Mouse (Mus musculus): ENCODE results near the gene Ntm.

The Ntm gene

DNA sequence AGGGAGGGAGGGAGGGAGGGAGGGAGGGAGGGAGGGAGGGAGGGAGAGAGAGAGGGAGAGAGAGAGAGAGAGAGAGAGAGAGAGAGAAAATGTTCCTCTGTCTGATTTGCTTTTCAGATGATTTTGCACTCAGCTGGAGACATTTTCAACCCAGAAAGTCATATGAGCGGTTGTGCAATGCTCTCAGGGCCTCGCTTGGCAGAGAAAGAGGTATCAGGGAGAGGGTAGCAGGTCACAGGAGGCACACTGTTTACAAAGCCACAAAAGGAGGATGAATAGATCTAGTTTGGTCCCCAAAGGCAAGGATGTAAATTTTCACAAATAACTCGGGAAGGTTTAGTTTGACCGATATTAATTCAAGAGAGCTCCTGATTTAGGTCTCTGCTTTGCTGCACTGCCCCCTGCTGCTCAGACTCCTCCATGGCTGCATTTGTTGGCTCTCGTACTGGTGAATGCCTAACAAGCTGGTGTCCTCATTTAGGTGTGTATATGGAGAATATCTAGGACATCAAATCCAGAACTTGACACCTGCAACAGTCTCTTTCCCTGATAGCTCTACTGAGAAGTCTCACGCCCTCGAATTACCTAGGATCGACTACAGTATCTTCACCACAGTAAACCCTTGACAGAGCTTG is 377.1 kb downstream of the Ntm start:
- DNase-seq (ENCODE audit: low spot score) = peak; percentile 3

DNA sequence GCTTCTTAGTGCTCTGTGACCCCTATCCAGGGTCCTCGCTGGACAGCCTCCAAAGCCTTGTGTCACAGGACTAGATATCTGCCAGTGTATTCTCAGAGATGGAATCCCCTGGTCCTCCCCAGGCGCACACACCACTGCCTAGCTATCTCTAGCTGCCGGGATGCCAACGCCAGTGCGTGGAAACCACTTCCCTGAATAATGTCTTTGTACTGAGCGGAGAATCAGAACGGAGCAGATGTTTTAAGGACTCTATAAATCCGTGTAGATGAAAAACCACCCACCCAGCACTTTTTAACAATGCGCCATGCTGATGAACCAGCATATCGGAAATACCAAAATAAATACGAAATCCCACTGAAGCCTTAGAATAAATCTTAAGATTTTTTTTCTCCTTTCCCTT is 384.7 kb downstream of the Ntm start:
- DNase-seq (ENCODE audit: low spot score) = no peak

DNA sequence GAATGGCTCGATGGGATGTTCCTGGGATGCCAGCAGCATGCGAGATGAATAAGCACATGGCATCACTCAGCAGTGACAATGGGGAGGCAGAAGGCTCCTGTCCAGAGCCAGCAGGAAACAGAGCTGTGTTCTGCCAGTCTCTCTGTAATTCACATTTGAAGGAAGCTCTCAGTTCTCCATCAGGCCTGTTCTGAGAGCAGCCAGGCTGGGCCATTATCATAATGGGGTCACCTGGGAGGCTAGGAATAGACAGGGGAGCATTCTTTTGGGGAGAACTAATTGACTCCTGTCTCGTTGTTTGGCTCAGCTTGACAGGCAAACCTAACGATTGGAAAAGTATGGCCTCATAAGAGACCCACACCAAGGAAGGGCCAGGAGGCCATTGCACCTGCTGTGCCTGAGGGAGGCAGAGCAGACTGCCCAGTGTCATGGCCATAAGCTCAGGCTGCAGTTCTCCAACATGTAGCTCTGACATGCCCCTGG is 386.8 kb downstream of the Ntm start:
- no peak for DNase-seq (ENCODE audit: low spot score)

DNA sequence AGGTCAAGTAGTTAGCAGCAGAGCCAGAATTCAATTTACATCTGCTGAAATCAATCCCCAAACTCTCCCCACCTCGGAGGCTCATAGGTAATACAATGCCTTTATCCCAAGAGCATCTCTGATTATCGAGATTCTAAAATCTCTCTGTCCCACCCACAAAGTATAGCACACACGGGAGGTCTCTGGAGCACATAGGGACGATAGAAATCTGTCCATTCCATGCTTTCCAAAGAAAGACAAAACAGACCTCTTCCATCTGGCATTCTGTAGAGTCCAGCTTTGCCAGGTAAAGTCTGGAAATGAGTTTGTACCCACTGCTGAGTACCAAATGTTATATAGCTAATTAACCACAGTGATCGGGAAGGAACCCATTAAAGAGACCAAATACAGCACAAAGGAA is 388.4 kb downstream of the Ntm start:
- DNase-seq (ENCODE audit: low spot score) = no peak

DNA sequence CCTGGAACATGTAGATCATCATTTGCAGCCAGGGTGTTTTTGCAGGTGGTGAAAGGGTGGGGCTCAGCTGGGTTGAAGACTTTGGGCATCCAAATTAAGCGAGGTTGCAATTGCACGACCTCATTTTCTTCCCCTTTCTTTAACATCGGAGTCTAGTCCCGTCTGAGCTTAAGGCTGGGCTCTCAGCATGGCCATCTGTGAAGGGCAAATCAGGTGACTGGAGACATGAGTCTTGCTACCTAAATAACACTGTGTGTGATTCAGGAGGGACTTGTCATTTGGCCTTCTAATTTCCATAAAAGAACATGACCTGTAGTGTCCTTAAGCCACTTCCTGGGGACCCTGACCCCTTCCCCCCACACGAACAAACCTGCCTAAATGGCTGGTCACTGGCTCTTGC is 394.4 kb downstream of the Ntm start:
- DNase-seq (ENCODE audit: low spot score) = no peak

DNA sequence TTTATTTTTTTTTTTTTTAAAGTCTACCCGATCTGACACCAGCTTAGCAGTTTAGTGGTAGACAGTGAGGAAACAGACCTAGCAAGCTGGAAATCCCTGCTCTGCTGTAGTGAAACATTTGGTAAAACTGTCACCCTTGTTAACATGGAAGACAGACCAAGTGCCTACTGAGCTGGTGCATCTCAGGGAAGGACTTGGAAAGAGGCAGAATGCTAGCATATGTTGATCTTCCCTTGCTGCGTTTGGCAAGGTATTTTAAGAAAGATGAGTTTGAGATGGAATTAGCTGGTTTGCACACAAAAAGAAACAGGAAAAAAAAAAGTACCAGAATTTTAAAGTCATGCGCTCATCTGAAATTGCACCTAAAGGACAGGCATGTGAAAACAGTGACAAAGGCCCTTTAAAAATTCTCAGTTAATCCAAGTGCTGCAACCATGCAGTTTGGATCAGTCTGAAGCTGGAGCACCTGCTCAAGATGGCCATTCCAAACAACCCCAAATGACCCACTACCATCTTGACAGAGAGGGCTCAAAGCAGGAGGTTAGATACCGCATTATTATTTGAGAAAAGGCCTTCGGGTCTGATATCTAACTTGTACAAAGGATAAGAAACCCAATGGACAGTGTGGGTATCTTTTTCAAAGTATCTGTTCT is 400.4 kb downstream of the Ntm start:
- no peak for DNase-seq (ENCODE audit: low spot score)

DNA sequence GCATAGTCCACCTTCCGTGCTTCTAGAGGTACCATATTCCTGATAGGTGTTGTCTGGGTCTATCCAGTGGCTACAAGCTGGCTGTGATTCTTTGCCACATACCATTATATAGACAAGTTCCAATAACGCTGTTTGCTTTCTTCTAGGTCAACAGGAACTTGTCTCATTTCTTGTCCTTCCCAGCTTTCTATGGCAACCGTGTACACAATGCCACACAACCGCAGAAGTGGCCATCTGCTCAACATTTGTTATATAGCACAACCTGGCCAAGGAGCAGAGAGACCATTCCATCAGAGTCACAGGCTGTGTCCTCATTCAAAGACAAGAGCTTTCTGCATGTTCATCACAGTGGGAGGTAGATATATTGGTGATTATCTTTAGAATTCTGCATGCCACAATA is 404.0 kb downstream of the Ntm start:
- no peak for DNase-seq (ENCODE audit: low spot score)

DNA sequence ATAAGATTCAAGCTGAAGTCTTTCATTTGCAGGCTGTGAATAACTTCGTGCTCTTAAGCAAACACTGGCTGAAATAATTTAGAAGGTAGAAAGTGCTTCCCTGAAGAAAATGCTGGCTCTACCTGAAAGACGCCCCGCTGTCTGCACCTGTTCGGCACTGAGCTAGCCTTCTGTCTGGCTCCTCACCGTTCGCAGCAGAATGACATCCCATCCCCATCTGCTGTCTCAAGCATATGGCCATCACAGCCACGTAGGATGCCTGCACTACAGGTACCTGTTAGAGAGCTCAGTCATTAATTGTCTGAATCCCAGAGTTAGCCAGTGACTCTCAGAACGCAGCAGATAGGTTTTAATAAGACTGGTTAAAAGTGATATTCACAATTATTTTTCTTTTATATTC is 412.4 kb downstream of the Ntm start:
- no peak for DNase-seq (ENCODE audit: low spot score)

DNA sequence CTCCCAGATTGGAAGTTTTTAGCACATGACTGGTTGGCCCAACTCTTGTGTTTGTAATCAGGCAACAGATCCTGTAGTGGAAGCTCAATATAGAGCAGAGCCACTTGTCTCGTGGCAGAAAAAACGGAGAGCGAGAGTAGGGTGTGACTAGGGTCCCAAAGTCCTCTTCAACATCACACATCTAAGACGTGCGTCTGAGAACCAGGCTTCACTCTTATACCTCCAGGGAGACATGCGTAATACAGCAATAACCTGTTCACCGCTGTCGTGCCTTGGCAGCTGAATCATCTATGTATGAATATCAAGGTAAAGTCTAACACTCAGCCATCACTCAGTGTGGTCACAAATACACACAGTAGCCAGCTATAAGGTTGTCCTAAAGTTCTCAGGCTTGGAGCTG is 412.8 kb downstream of the Ntm start:
- no peak for DNase-seq (ENCODE audit: low spot score)

DNA sequence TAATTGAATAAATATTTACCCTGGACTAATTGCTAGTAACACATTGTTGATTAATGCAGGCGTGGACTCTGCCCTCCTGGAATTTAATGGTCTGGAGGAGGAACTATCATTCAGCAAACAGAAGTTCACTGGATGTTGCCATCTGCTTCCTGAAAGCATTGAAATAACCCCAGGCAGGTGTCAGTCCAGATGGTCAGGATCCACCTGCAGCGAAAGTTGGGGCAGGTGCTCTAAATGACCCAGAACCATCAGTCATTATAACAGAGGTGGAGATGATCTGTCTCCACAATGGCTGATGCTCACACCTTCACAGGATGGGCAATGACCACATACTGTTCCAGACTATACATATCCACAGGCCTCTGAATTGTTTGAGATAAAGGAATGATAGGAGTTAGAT is 426.5 kb downstream of the Ntm start:
- DNase-seq (ENCODE audit: low spot score) = no peak

DNA sequence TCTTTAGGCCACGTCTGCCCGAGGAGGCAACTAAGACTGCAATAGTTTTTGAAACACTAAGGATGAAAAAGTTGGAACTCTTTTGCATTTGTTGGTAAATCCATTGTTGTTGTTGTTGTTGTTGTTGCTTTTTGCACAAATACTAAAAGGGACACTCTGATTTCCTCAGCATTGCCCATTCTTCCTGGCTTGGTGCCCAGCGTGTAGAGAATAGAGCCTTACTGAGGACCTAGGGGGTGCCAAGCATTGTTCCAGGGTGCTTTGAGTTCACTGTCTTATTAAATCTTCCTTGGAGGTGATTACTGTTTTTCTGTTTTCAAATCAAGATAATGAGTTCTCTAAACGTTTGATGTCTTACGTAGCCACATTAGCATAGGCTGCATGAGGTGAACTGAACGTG is 428.2 kb downstream of the Ntm start:
- no peak for DNase-seq (ENCODE audit: low spot score)

DNA sequence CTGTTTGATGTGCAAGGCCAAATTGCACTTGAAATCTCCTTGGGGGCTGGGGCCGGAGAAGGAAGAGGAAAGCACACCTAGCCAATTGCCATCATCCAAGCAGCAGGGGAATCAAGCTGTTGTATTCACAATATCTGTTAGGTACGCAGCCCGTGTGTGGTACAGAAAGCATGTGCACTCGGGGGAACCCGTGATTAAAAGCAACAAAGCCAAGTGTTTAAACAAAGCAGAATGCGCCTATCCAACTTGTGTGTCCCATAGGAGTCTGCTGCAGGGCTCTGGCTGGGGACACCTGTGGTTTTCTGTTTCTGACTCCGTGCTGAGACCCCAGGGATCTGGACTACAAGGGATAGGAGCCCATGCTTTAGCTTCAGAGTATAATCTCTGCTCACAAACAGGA is 428.6 kb downstream of the Ntm start:
- no peak for DNase-seq (ENCODE audit: low spot score)

DNA sequence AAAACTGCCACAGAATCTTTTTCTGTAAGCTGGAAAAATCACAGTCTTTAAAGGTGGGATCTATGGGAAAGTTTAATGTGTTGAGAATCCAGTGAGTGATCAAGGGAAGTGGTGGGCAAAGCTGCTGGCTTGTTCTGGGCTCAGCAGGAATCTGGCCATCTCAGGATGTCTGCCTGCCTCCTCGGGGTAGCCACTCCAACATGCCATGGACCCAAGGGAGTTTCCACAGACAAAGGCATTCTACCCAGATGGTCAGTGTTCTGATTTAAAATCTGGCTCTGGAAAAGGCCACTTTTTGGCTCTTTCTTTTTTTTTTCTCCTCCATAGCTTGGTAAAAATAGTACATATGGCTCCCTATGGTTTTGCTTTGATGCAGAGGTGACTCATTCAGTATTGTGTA is 429.4 kb downstream of the Ntm start:
- no peak for DNase-seq (ENCODE audit: low spot score)

DNA sequence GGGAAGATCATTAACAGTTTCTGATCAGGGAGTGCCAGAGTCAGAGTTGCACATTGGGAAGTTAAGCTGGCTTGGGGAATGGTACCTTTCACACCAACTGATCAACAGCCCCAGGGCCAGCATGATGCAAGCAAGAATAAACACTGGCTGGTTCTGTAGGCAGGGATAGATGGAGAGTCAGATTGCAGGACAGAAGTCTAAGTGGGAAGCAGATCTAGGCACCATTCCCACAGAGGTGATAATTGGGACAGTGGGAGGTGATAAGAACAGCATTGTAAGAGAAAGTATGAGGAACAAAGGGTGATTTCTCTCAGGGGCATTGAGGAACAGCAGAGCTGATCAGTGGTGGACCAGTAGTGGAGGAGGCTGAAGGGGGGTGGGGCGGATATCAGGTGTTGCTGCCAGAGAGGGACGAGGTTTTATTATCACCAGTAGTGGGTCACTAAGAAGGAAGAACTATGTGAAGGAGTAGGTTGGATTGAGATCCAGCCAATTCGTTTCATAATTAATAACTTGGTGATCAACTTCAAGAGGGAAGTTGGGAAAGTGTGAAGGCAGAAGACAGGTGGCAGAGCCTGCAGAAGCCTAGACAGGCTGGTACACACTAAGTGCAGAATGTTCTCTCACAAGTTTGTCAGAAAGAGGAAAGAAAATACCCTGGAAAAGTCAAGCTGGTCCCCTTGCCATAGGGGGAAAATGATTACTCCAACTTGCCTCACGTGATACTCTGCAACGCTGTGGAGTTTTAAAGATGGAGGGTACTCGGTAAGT is 431.6 kb downstream of the Ntm start:
- no peak for DNase-seq (ENCODE audit: low spot score)

DNA sequence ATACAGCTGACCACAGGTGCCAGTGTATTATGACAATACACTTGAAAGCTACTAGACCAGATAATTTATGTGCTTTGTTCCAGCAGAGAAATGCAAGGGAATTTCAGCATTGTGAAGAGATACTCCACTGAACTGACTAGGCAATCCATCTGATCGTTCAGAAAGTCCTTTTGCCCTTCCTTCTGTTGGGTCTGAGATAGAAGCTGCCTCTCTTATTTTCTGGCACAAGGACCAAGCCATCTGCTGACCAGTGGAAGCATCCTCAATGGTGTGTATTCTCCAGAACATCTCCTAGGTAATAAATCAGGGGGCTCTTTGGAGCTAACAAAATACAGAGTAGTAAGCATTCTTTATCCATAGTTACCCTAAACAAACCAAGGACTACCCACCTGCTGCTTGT is 438.8 kb downstream of the Ntm start:
- DNase-seq (ENCODE audit: low spot score) = no peak

DNA sequence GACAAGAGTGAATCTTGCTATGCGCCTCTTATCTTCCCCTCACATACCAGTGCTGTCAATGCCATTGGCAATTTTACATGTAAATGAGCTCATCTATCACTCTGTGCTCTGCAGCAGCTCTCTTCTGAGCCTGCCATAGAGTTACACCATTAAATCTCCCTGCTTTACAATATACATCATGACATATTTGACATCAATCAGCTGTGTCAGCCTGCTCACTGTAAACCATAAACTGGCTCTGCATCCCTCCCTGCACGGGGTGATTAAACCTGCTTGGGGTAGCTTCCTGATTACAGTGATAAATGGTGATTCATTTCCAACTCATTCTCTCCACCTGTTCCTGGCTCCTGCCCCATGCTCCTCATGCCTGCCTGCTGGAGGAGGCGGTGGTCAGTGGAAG is 439.7 kb downstream of the Ntm start:
- DNase-seq (ENCODE audit: low spot score) = no peak

DNA sequence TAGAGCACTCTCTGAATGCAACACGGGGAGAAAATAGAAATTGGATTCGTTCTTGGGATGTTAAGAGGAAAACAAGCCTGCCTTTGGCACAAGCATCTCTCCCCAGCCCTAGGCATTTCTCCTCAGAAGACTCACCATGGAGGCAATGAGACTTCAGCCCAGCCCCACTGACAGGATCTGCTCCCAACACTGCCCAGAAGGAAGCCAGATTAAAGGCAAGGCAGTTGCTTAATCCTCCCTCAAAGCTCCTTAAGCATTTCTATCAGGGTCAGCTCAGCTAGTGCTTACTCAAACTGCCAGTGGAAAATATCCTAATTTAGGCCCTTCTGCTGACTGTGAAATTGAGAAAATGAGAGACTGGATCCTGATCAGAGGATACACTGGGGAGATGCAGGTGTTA is 443.8 kb downstream of the Ntm start:
- no peak for DNase-seq (ENCODE audit: low spot score)

DNA sequence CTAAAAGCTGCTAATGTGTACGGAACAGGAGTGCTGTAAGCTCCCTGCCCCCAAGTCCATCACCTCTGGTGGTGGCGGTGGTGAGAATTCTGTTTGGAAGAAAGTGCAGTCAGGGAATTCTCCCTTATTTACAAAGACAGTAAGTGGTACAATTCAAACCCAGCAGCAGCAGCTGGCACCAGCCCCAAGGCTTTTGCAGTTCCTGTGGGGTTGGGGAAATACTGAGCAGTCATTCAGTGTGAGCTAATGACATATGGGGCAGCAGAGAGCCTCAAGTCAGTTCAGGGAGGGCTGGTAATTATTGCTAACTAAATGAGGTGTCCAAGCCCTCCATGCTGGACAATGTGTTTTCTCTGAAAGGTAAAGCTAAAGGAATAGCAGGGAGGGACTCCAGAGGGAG is 446.3 kb downstream of the Ntm start:
- no peak for DNase-seq (ENCODE audit: low spot score)

DNA sequence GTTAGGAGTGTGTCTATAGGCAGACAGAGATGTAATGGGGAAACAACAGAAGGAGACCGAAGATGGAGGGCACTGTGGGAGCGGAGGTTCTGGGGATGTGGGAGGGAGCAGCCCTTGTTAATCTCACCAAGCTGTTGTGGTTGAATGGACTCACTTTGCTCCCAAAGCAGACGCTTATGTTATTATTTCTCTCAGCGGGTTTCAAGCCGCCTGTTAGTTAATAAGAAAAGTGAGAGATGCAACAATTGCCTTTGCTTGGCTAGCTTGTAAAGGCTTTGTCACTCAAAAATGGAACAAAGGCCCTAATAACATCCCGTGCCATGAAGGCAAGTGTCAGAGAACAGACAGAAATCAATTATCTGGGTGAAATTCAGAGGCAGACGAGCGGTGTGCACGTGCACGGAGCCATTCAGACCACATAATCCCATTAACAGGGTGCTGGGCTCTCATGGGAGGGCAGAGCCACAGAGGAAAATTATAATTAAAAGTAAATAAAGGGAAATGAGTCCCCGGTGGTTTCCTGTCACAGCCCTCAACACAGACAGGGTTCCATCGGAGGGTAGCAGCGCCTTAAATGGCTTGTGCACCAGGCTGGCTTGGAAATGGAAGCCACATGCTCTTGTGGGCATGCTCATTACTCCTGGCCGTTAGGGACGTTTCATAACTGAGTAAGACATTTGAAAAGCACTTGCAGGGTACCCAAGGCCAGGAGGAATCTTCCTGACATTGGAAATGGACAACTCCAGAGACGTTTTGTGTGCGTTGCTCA is 448.2 kb downstream of the Ntm start:
- DNase-seq (ENCODE audit: low spot score) = no peak

DNA sequence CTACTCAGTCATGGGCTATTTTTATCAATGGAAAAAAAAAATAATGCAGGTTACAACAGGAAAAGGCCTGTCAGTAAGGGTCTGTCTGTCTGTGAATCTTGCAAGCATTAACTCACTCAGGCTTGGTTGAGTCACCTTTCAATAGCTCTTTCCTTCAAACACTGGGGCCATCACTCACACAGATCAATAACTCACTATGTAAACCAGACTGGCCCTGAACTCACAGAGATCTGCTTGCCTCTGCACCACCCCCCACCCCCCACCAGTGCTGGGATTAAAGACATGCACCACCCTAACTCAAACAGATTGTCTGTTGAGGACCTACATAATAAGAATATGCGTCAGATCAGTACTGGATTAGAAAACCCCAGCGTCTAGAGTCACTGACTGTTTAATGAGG is 466.9 kb downstream of the Ntm start:
- no peak for DNase-seq (ENCODE audit: low spot score)

DNA sequence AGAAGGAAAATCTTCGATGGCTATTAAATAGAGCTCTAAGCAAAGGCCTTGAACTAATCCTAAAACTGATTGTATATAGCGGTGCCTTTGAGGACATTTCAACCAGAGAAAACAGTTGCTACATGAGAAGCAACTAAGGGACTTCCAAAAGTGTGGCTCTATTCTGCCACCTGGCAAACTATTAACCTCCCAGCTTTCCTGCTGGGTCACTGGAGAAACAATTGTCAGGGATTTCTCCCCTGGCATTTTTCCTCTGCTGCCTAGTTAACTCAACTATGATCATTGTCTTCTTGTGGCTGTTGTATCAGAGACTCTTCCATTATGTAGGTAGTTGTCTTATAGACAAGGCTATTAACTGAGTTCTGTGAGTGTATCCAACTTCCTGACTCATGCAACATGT is 480.7 kb downstream of the Ntm start:
- DNase-seq (ENCODE audit: low spot score) = no peak

DNA sequence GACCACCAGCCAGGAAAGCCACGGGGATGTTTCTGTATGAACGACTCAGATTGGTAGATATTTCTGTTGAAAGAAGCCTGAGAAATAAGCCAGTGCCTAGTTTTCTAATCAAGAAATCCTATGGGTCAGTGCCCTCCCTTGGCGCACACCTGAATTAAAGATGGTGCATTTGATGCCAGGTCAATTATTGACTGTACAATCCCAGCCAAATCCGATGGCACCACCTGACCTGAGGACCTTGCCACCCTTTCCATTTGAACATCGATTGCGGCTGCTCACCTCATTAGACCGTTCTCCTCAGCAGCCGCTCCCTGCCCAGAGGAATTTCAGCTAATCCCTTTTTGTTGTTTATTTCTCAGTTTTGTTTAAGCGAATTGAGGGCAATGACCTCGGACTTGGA is 483.9 kb downstream of the Ntm start:
- DNase-seq (ENCODE audit: low spot score) = no peak

DNA sequence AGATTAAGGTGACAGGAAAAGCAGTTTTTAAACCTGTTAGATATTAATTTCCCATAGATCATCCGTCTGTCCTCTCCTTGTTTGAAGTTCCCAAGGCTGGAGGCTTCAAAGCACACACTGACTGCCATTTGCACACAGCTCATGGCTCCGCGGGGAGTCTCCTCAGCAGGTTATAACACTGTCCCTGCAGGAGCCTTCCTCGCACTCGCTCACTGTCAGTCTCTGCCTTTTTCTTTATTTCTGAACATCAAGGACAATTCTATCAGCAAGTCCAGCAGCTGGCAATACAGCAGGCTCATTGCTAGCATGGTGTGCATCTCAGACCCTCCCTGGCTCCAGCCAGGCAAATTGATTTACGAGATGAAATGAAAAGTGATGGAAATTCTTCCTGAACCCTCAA is 485.7 kb downstream of the Ntm start:
- no peak for DNase-seq (ENCODE audit: low spot score)

All from lung, postnatal 25 days (tissue).